Mouse (Mus musculus) olfactory bulb, adult 2 months (tissue): Measurements from ENCODE around the gene Gsk3b. TPM values are rescaled to one million over a fixed set of nuclear protein-coding genes. Genes with fewer than 3 reads are reported as not detected.
A peak's percentile ranks its signal among the peaks of the same experiment; 100 is the strongest.
"Not testable (repeated sequence)": the region's sequence is repeated elsewhere in the genome, so short reads cannot be mapped to it uniquely, and the experiment has no call there.

Source experiments
- H3K27ac ChIP-seq: fragments of 200-500 bp; 2 replicates; pipeline ENCODE4 v1.5.1; 2012; ENCODE audit warnings: low read depth, low read length; ENCODE audit not compliant: insufficient read depth
- H3K4me1 ChIP-seq: fragments of 200-500 bp; 2 replicates; pipeline ENCODE4 v1.6.1; 2012; ENCODE audit warnings: low read length; ENCODE audit not compliant: control insufficient read depth, insufficient read depth
- H3K4me3 ChIP-seq: fragments of 200-500 bp; 2 replicates; pipeline ENCODE4 v1.5.1; 2012; ENCODE audit warnings: mild to moderate bottlenecking, low read depth, low read length, moderate library complexity; ENCODE audit not compliant: insufficient read depth
- CTCF ChIP-seq: fragments of 200-500 bp; IDR thresholded peaks from 2 replicates; pipeline ENCODE4 v1.5.1; 2012; ENCODE audit warnings: low read depth, mild to moderate bottlenecking, low read length, moderate library complexity; ENCODE audit not compliant: insufficient read depth
- POLR2A ChIP-seq: fragments of 200-500 bp; IDR thresholded peaks from 2 replicates; pipeline ENCODE4 v1.6.1; 2012; ENCODE audit warnings: mild to moderate bottlenecking, low read depth, low read length, moderate library complexity; ENCODE audit not compliant: insufficient read depth
- WGBS: fragments of 180-500 bp; shearing (Covaris S2); methylation state at CpG from one replicate; pipeline ENCODE4 v1.1.7; 2018; 5-methylcytosine and 5-hydroxymethylcytosine counted together
- polyA plus RNA-seq: library from polyadenylated mRNA; stranded (reverse); fragments of >200 nt; gene quantifications from 2 replicates; pipeline ENCODE4 v1.2.4, GENCODE M21; 2012; ENCODE audit warnings: low replicate concordance; ENCODE audit not compliant: missing spikeins, insufficient read depth, insufficient read length

The Gsk3b gene
- polyA plus RNA-seq: 55.0 and 135 TPM in 2 replicates

- under 1% methylated on average over 69 of the region's 69 CpGs for WGBS
- H3K27ac ChIP-seq: peak within 1 kb of the TSS; percentile 99
- no peak for TF ChIP-seq CTCF
- peak; percentile 98 for TF ChIP-seq POLR2A
- H3K4me3 ChIP-seq: peak within 1 kb of the TSS; percentile 97
- no peaks in the 10 kb centered on the region for H3K4me1 ChIP-seq
These were observed at the start of gene Gsk3b for GRCm38 (mm10) chr16:38088629-38089446. TSS of gene Gsk3b (plus strand) at chr16:38089001.

- 89% methylated on average over 1 of the region's 1 CpGs for WGBS
- no peak overlapping the region for H3K4me3 ChIP-seq
- no peaks in the 10 kb centered on the region for H3K4me1 ChIP-seq
- H3K27ac ChIP-seq: no peak overlapping the region
- TF ChIP-seq CTCF (no peak), POLR2A (no peak)
These were observed 46.6 kb upstream of the Gsk3b start for GRCm38 (mm10) chr16:38042160-38042559.

- H3K27ac ChIP-seq: no peak overlapping the region
- H3K4me1 ChIP-seq: peaks cover 7% of the 10 kb centered on the region; the same call in 1 of the 2 replicates
- 68% methylated on average over 5 of the region's 5 CpGs for WGBS
- TF ChIP-seq CTCF: no peak
- TF ChIP-seq POLR2A: no peak
- H3K4me3 ChIP-seq: no peak overlapping the region
These were observed 44.2 kb upstream of the Gsk3b start for GRCm38 (mm10) chr16:38044551-38044950.

- TF ChIP-seq POLR2A: no peak
- TF ChIP-seq CTCF: no peak
- Histone ChIP-seq H3K4me3 (peak overlapping the region; percentile 27), H3K4me1 (peaks cover 7% of the 10 kb centered on the region; the same call in 1 of the 2 replicates), H3K27ac (no peak overlapping the region)
- WGBS: 18% methylated on average over 23 of the region's 23 CpGs
These were observed 40.8 kb upstream of the Gsk3b start for GRCm38 (mm10) chr16:38047781-38048558.

GRCm38 (mm10) chr16:38057898-38058297 is 30.9 kb upstream of the Gsk3b start:
- Histone ChIP-seq H3K27ac (no peak overlapping the region), H3K4me3 (no peak overlapping the region), H3K4me1 (peaks cover 3% of the 10 kb centered on the region; the same call in 1 of the 2 replicates)
- 95% methylated on average over 1 of the region's 1 CpGs for WGBS
- TF ChIP-seq CTCF: no peak
- TF ChIP-seq POLR2A: no peak

GRCm38 (mm10) chr16:38058836-38059235 is 30.0 kb upstream of the Gsk3b start:
- H3K27ac ChIP-seq: no peak overlapping the region
- H3K4me3 ChIP-seq: no peak overlapping the region
- WGBS: 78% methylated on average over 3 of the region's 3 CpGs
- TF ChIP-seq POLR2A (no peak), CTCF (no peak)
- H3K4me1 ChIP-seq: no peaks in the 10 kb centered on the region

- Histone ChIP-seq H3K4me1 (no peaks in the 10 kb centered on the region), H3K4me3 (no peak overlapping the region), H3K27ac (no peak overlapping the region)
- no peak for TF ChIP-seq CTCF
- TF ChIP-seq POLR2A: no peak
- 90% methylated on average over 4 of the region's 4 CpGs for WGBS
These were observed 29.2 kb upstream of the Gsk3b start for GRCm38 (mm10) chr16:38059631-38060030.

- WGBS: 67% methylated on average over 1 of the region's 5 CpGs
- not testable (repeated sequence) for H3K4me1 ChIP-seq, H3K27ac ChIP-seq, H3K4me3 ChIP-seq
These were observed 14.8 kb upstream of the Gsk3b start for GRCm38 (mm10) chr16:38073859-38074631.
